Mouse (Mus musculus): Measurements from ENCODE around the gene Cep295nl. TPM values are rescaled to one million over a fixed set of nuclear protein-coding genes. Genes with fewer than 3 reads are reported as not detected.

The Cep295nl gene
- polyA plus RNA-seq, 2 experiments from 2014 or later = 0.24 to 0.45 TPM

DNA sequence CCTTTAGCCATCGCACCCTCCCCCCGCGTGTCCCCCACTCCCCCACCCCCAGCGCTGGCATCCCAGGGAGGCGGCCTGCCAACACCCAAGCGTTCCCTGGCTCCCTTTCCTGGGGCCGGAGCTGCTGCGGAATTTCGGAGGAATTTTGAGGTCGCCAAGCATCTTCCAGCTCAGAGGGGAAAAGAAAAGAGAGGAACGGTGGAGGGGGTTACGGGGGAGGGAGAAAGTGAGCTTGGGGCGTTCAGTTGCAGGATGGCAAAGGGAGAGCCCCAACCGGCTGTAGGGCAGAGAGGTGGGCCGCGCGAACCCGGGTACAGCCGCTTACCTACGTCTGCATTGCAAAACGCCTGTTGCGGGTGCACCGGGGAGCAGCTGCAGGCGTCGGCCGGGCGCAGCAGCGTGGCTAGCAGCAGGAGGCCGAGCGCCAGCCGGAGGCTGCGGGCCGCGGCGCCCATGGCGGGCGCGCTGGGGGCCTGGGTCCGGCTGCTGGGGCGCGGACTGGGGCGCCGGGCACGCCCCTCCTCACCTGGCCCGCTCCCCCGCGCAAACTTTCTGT is 12.4 kb upstream of the Cep295nl start:
- peak; percentile 40 for ATAC-seq

DNA sequence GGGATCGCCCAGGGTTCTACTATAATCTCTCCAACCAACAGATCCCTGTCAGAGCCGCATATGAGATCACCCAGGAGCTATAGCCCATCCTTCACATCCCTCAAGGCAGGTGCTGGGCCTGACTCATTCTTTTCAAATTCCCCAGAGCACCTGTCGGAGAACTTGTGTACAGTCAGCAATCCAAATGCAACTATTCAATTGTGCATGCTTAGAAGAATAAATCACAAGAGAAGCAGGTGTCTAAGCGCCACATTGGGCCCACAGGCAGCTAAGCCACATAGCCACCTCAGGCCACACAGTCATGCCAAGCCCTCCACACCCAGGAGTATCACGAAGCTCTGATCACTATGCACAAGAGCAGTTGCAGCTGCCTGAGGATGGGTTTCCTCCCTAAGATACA is 7.2 kb upstream of the Cep295nl start:
- ATAC-seq = no peak

DNA sequence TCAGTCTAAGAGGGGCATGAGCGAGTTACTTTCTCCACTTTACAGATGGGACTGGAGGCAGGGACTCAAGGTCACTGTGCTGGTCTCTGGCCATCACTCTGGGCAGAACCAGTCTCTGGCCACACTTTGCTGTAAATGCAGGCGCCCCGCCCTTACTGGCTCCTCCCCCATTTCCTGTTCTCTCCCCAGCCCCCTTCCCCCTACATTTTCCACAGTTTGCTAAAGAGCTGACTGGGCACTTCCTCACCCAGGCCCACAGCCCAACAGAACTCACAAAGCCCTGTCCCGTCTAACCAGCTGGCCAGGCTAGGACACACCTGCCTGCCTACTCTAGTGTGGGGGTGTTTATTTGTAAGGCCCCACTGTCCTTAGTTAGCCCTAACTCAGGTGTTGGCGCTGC is 6.6 kb upstream of the Cep295nl start:
- peak; percentile 89 for ATAC-seq

DNA sequence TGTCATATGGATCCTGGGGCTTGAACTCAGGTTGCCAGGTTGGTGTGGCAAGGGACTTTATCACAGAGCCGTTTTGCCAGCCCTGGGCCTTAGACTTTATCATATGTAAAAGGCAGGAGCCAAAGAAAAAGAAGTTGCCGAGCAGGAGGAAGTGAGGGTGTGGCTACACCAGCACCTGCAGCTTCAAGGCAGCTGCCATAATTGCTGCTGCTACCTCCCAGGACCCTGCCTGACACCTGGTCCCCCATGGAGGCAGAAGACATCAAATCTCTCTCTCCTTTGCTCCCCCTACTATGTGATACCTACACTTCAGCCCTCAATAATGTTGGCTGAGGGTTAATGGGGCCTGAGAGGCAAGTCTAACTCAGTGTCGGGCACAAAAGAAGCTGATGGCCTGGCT is 6.1 kb upstream of the Cep295nl start:
- peak; percentile 54 for ATAC-seq

DNA sequence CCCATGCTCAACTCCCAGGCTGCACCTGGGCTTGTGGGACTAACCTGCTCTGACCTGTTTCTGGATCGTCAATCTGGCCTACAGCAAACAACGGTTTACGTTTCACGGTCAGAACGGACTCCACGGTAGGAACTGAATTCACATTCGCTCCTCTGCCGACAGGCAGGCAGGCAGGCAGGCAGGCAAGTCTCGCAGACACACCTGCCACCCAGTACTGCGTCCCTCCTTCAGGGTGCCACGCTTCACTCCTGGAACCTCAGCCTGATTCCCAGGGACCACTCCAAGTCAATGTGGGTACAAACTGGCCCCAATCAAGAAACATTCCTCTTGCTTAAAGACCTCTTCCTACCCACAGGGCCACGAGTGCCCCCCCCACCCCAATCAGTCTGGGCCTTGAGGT is 5.6 kb upstream of the Cep295nl start:
- no peak for ATAC-seq

DNA sequence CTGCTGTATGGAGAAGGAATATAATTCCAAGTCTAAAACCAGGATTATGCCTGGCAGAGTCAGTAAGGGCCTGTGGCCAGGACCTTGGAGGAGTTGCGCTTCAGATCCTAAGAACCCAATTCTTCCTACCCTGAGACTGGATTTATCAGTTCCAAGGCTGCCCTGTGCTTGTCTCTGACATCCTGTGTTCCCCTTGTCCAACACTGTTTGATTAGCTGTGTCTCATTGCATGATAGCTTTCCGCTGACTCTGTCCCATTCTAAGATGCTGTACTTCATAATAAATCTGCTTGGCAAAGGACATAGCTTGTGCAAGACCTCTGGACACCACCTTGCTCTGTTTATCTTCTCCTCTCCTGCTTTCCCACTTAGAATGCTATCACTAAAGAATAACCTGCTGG is 5.1 kb upstream of the Cep295nl start:
- no peak for ATAC-seq

DNA sequence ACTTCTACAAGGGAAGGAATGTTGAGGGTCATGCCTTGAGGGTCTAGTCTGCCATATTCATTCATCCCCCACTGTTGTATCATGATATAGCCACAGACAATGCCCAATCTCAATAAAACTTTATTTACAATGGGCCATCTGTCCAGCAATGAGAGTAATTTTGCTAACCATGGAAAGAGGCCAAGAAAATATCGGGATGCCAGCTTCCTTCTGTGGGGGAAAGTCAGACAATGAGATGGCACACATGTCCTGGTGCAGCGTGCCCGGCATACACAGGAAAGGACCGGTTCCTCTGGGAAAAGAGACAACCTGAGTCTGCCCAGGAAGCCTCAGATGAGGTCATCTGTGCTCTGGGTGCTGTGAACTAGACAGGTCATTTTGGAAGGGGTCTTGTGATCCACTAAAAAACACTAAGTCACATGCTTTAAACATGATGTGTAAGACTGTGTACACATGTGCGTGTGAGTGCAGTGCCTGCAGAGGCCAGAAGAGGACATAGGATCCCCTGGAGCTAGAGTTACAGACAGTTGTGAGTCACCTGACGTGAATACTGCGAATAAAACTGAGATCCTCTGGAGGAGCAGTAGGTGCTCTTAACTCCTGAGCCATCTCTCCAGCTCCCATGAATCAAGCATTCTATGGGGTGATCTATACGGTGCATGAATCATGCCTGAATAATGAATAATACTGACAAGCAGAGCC is 4.2 kb upstream of the Cep295nl start:
- ATAC-seq = no peak

DNA sequence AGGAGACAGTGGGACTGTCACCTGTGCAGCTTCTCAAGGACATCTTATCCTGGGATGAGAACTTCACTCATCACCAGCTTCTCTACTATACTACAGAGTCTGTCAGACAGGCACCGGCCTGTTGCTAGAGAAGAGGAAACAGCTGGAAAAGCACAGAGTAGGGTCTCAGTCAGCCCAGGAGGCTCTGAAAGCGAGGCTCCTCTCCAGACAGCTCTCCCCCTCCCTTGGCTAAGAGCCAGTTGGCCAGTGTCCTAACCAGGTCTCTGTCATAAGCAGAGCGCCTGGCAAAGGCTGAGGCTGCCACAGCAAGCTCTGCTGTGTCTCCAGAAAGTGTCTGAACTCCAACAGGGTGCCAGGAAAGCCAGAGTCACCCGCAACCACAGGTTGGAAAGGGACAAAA is 3.4 kb upstream of the Cep295nl start:
- no peak for ATAC-seq

DNA sequence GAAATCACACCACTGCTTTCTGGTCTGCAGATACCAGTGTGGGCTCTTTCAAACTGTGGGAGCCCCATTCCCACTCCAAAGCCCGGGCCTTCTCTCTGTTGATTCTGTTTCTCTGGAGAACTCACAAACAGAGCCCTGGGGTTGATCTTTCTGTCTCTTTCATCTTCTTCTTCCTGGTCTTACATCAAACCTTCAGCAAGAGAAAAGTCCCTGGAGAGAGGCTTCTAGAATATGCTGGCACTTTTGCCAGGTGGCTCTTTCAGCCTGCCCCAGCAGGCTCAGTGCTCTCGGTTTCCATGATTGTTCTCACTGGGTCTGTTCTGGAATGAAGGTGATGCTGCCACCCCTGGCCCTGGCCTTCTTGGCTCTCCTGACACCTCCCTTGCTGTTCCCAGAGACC is 1.3 kb upstream of the Cep295nl start:
- no peak for ATAC-seq

DNA sequence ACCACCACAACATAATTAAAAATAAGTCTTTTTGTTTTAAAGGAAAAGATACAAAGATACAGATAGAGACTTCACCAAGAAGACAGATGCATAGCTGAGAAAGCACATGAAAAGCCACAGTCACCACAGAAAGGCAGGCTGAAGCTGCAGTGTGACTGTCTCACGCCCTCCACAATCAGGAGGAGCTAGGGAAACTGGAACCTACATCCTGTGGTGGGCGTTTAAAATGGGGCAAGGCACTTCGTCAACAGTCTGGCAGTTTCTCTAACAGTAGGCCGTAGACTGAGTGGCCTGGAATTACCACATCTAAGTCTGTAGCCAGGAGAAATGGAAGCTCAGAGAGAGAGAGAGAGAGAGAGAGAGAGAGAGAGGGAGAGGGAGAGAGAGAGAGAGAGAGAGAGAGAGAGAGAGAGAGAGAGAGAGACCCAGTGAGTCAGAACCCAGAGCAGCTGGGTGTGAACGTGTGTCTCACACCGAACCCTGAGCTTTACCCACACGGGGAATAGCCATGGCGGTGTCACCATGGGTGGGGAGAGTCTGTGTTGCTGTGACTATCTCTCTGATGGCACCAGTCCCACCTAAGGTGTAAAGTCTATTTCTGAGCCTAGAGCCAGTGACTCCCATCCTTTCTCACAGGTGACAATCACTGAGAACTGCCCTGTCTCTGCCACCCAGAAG is 4.7 kb downstream of the Cep295nl start:
- ATAC-seq = peak; percentile 87

DNA sequence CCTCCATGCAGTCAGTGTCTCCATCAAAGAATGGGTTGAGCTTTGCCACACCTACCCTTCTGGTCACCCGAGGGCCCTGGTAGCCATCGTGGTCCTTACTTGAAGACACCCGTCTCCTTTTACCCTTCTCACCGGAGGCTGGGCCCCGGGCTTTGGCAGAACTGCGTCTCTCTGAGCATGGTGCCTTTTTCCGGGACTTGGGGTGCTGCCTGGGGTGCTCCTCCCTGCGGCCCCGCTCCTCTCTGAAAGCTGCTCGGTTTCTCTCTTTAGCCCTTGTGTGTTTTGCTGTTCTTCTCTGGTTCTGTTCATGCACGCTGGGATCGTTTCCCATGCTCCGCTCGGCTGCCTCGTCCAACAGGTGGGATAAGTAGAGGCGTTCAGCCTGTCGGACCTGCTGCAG is 8.9 kb downstream of the Cep295nl start:
- no peak for ATAC-seq

DNA sequence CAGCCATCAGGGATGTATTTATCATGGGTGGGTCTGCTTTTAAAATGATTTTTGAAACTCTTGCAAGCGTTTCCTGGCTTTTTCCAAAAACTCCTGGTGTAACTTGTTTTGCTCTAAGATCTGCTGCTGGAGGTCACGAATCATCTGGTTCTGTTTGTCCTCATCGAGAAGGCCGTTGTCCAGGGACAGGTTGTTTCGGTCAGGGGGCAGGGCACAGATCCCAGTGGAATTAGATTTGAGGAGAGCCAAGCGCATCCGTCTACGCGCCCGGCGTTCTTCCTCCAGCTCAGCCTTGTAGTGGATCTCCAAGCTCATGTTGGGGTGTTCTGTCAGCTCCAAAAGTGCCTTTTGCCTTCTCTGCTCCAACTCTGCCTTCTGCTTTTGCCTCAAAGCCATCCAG is 9.9 kb downstream of the Cep295nl start:
- ATAC-seq = no peak

DNA sequence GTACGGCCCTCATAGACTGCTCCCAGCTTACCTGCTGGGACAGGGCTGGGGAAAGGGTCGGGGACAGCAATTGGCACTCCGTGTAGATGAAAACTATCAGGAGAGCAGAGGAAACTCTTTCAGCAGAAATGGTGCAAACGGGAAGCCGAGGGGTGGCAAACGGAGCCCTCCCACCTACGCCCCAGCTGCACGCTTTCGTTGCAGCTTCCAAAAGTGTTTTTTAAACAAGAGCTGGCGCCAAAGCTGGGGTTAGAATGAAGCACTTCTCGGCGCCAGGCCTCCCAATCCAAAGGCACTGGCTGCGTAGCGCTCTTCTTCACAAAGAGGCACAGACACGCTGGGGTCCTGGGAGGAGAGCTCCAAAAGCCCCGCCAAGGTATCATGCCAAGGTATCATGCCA is 11.5 kb downstream of the Cep295nl start:
- ATAC-seq = no peak

DNA sequence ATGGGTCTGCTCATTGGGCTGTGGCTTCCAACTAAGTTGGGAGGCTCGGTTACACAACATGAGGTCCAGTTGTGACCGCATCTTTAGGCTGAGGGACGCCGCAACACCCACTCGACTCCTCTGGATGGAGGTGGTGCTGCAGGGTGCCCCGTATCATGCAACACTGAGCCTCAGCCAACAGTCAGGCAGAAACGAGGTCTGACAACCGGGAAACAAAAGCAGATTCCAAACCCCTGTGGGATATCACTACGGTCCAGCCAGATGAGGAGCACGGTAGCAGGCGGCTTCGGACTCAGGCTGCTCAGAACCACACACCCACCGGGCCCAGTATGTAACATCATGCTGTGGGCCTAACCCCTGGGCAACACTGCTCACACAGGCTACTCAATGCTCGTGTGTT is 11.9 kb downstream of the Cep295nl start:
- ATAC-seq = no peak

DNA sequence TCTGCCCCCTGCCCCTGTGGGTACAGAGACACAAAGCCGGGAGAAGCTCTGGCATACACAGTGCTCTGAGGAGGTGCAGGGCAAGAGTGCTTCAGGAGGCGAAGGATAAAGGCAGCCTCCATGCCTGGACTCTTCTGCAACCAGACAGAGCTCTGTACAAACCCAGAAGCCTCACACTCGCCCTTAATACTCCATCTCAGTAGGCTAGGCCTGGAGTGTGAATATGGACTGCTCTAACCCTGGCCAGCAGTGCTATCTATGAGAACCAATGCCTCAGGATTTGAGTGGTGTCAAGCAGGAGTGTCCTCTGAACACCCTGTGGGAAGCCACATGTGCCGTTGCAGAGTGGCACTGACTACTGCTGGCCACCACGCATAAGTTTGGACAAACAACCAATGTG is 13.4 kb downstream of the Cep295nl start:
- ATAC-seq = no peak

DNA sequence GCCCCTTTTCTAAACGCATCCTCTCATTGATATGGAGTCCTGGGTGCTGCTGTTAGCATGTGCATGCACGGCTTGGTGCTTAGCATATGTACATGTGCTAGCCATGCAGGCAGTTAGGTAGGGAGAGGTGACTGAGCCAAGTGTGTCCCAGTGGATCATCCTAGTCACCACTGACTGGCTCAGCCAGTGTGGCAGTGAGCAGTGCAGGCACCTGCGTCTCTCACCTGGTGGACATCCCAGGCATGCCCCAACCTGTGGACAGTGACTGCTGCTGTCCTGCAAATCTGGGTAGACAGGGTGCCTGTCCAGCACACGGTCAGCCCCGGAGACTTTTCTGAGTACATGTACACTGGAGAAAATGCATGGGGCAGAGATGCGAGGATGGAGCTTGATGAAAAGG is 13.8 kb downstream of the Cep295nl start:
- no peak for ATAC-seq

DNA sequence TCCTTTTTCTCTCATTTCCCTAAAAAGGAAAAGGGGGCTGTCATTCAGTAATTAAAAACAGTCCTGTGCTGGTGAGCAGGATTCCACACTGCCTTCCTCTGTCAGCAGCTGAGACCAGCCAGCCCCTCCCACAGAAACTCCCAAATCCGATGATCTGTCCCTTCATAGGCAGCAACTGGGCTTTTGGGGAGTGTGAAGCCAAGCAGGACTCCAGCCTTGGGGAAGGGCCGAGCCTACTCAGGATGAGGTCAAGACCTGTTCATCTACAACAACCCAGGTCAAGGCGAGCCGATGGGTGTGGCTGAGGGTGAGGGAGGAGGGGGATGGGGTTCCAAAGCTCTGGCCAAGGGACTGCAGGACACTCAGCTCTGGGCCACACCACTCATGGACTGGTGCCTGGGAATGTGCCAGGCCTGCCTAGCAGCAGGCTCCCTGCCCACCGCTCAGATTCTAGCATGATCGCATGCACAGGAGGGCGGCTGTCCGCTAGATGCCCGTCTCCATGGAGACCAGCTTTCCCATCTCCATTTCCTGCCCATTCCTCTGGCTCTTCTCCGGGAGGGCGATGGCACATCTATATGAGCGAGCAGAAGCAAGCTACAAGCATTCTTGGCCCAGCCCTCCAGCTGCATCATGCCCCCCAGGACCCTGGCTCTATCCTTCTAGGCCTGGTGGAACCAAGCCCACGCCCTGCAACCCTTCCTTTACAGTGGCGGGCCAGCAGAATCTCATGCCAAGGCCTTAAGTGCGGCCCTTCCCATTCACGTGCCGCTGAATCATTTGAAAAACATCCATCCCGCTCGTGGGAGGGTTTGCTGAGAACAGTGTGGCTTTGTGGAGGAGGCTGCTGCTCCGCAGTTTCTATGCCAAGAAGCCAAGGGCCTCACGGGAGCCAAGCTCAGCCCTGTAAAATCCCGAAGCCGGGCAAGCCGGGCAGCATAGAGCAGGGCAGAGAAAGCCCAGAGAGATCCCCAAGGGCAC is 15.0 kb downstream of the Cep295nl start:
- ATAC-seq = no peak

DNA sequence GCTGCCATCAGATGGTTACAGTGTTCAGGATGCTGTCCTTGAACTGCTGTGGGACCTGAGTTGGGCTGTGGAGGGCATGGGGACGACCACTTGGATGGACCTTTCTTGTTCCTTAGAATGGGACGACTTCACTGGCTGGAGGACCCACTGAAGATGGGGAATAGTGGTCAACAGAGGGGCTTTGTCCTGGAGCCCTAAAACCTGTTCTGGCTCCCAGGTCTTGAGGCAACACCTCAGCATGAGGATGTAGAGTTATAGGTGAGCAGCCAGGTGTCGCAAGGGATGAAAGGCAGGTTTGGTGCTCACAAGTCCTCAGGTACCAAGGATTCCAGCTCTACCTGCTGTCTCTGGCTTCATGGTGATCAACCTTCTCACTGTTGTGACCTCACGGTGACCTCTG is 15.8 kb downstream of the Cep295nl start:
- no peak for ATAC-seq

DNA sequence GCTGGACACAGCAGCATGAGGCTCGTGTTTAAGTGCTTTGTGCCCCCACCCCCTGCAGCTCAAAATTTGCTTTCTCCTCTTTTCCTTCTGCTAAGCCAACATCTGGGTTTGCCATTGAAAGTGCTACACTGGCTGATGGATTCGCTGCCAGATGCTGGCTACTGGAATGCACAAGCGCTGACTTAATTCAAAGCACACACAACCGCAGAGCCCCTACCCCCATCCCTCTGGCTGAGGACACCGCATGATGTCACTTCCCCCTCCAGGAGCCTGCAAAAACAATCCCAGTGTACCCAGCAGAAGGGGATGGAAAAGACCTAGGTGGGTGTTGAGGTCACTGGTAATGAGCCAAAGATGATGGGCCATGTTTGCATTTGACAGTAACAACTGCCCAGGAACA is 17.8 kb downstream of the Cep295nl start:
- ATAC-seq = no peak

DNA sequence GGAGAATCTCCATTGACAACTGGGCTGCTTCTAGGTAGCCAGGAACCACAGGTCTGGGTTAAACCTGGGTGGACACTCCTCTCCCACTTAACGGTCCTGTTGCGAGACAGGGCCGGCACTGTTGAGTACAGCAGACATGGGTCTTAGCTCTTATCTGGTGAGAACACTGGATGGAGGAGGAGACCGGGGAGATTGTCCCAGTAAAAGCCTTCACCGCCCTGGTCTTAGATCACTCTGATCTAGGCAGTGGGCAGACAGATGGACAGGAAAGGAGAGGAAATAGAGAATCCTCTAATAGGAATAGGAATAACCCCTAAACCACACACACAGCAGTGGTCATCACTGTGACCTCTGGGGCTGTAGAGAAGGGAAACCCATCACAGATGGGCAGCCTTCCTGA is 18.3 kb downstream of the Cep295nl start:
- no peak for ATAC-seq

DNA sequence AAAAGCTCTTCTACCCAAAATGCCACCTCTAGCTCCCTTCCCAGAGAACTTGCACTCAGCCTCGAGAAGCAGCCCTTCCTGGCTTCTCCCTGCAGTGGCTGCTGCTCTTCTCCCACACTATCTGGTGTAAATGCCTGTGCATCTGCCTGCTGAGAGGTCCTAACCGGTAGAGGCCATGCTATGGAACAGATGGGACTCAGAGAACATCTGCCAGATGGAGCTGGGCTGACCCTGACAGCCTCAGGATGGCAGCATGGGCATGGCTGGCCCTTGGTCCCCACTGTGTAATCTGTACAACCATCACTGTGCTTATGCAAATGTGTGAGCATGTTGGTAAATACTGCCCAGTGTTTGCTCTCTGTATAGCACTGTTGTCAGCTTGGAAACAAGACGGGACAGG is 19.7 kb downstream of the Cep295nl start:
- no peak for ATAC-seq

DNA sequence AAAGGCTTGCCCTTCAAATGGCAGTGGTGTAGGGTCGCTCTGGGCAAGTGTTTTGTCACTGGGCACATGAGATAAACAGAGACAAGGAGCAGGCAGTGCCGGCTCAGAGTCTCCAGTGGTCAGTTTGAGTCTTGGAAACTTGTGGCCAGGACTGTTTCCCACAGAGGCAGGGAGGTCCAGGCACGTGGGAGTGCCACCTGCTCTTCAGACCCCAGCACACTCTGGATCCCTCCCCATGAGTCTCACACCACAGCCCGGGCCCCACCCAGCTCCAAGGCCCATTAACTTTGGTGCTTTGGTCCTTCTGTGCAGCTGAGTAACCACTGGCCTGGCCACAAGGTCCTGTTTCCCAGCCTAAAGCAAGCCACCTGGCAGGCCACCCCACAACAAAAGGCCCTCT is 20.3 kb downstream of the Cep295nl start:
- no peak for ATAC-seq

DNA sequence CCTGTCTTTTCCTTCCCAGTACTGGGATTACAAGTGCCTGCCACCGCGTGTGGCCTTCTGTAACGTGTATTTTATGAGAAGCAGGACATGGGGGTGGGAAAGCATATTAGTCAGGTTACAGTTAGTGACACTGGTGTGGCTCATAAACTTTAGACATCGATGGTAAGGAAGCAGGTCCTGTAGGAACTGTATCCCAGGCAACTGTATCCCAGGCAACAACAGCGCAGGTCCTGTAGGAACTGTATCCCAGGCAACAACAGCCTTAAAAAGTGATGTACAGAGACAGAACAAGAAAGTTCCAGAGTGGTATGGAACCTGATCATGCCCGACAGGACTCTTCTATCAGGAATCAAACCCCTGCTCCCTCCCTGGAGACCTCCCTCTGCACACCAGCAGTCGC is 20.8 kb downstream of the Cep295nl start:
- ATAC-seq = no peak

All from activated CD4-positive, CD25-positive, alpha-beta regulatory T cell, adult 4 months (primary cell).